Mouse (Mus musculus): Measurements from ENCODE around the gene Sephs2.

The Sephs2 gene

GRCm38 (mm10) chr7:127234777-127235176 lies 39.1 kb downstream of the Sephs2 start:
- DNase-seq (ENCODE audit: extremely low read depth, insufficient read length, low spot score) = no peak

GRCm38 (mm10) chr7:127233765-127234164 lies 40.1 kb downstream of the Sephs2 start:
- no peak for DNase-seq (ENCODE audit: extremely low read depth, insufficient read length, low spot score)

- DNase-seq (ENCODE audit: extremely low read depth, insufficient read length, low spot score) = no peak
Measured at GRCm38 (mm10) chr7:127233368-127233749, 40.5 kb downstream of the Sephs2 start.

- peak; percentile 88 for DNase-seq (ENCODE audit: extremely low read depth, insufficient read length, low spot score)
Measured at GRCm38 (mm10) chr7:127232622-127233367, 41.1 kb downstream of the Sephs2 start, which contains the start of the genes Zfp553 and Sept1. Zfp553 (plus strand) TSS chr7:127233061. Sept1 (minus strand) TSS chr7:127233130.

- DNase-seq (ENCODE audit: extremely low read depth, insufficient read length, low spot score) = peak; percentile 28
Measured at GRCm38 (mm10) chr7:127231826-127232621, 41.8 kb downstream of the Sephs2 start.

- no peak for DNase-seq (ENCODE audit: extremely low read depth, insufficient read length, low spot score)
Measured at GRCm38 (mm10) chr7:127231376-127231775, 42.5 kb downstream of the Sephs2 start.

- peak; percentile 49 for DNase-seq (ENCODE audit: extremely low read depth, insufficient read length, low spot score)
Measured at GRCm38 (mm10) chr7:127228615-127229303, 45.1 kb downstream of the Sephs2 start.

GRCm38 (mm10) chr7:127225147-127225995 lies 48.5 kb downstream of the Sephs2 start:
- no peak for DNase-seq (ENCODE audit: extremely low read depth, insufficient read length, low spot score)

- no peak for DNase-seq (ENCODE audit: extremely low read depth, insufficient read length, low spot score)
Measured at GRCm38 (mm10) chr7:127224616-127225015, 49.2 kb downstream of the Sephs2 start.

- no peak for DNase-seq (ENCODE audit: extremely low read depth, insufficient read length, low spot score)
Measured at GRCm38 (mm10) chr7:127223515-127224478, 50.1 kb downstream of the Sephs2 start.

GRCm38 (mm10) chr7:127223106-127223505 lies 50.7 kb downstream of the Sephs2 start:
- no peak for DNase-seq (ENCODE audit: extremely low read depth, insufficient read length, low spot score)
